8 mouse cellular contexts compared by ENCODE assay signal in the genomic region with DNA sequence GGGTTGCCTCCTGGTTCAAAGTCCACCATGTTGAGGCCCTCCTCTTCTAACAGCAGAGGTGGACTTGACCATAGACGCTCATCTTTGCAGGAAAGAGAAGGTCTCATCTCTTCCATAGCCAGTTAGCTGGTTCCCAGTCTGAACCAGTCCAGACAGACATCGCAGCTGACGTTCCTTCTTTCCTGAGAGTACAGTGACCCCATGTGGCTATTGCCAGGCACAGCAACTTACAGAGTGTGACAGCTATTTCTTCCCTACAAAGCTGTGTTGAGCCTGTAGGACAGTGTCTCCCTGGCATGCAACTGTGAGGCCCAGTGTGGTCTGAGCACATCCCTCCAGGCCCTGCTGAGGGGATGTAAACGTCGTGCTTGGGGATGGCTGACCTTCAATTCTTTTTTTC. TPM values are rescaled to one million over a fixed set of nuclear protein-coding genes. Genes with fewer than 3 reads are reported as not detected.
DNase-seq lines count a peak whose midpoint lies in the region; ATAC-seq and TF ChIP-seq lines count a peak whose summit lies in the region.

No protein-coding gene starts in this region.

- H3K27me3 ChIP-seq in cerebellum, adult 2 months (ENCODE audit: control insufficient read depth, insufficient read depth, low read length), result no peaks in the 10 kb centered on the region
- no peaks in the 10 kb centered on the region for H3K27me3 ChIP-seq in forebrain, postnatal 0 days (ENCODE audit: insufficient read depth, low read length)
- H3K27me3 ChIP-seq in hindbrain, postnatal 0 days (ENCODE audit: insufficient read depth, low read length), result no peaks in the 10 kb centered on the region
- H3K27me3 ChIP-seq in midbrain, postnatal 0 days (ENCODE audit: insufficient read depth, low read length), result no peaks in the 10 kb centered on the region

- no peak overlapping the region for H3K9ac ChIP-seq in ES-E14 (ENCODE audit: insufficient read depth, low read depth, low read length, poor library complexity, severe bottlenecking)
- H3K9ac ChIP-seq in forebrain, postnatal 0 days, result no peak overlapping the region
- no peak overlapping the region for H3K9ac ChIP-seq in hindbrain, postnatal 0 days (replicated peaks; ENCODE audit: low read length)
- H3K9ac ChIP-seq in midbrain, postnatal 0 days (replicated peaks; ENCODE audit: low read length, poor library complexity, severe bottlenecking), result no peak overlapping the region

- TF ChIP-seq CTCF in cerebellum, adult 2 months (IDR thresholded peaks at IDR 0.05; ENCODE audit: borderline replicate concordance, insufficient read depth, low read depth, low read length), result peak; percentile 87
- peak; percentile 98 for TF ChIP-seq CTCF in forebrain, postnatal 0 days (IDR thresholded peaks at IDR 0.05; ENCODE audit: low read depth)
- peak; percentile 93 for TF ChIP-seq CTCF in hindbrain, postnatal 0 days (IDR thresholded peaks at IDR 0.05; ENCODE audit: low read depth)
- peak; percentile 93 for TF ChIP-seq CTCF in midbrain, postnatal 0 days (IDR thresholded peaks at IDR 0.05)

- H3K9me3 ChIP-seq in ES-E14 (ENCODE audit: control insufficient read depth, insufficient read depth, low read depth, low read length), result no peaks in the 10 kb centered on the region
- no peaks in the 10 kb centered on the region for H3K9me3 ChIP-seq in forebrain, postnatal 0 days (ENCODE audit: low read length)
- H3K9me3 ChIP-seq in hindbrain, postnatal 0 days (ENCODE audit: low read length), result no peaks in the 10 kb centered on the region
- H3K9me3 ChIP-seq in midbrain, postnatal 0 days (ENCODE audit: low read length), result no peaks in the 10 kb centered on the region

- DNase-seq in B cell, adult 2 months, result peak; percentile 63 to 66
- peak; percentile 61 for DNase-seq in ES-E14 (ENCODE audit: low read depth, low spot score)
- peak; percentile 57 to 62 for DNase-seq in cerebellum, adult 2 months
- DNase-seq in forebrain, postnatal 0 days, result peak; percentile 90
- DNase-seq in hindbrain, postnatal 0 days (ENCODE audit: low spot score), result peak; percentile 87
- peak; percentile 72 for DNase-seq in left cerebral cortex, postnatal 25 days (ENCODE audit: low spot score in 2 of 2)
- DNase-seq in midbrain, postnatal 0 days (ENCODE audit: low spot score), result peak; percentile 86
- peak; percentile 62 for DNase-seq in thymus, postnatal 14 days

- H3K27ac ChIP-seq in ES-E14 (ENCODE audit: insufficient read depth, low read depth, low read length, poor library complexity, severe bottlenecking), result no peak overlapping the region
- H3K27ac ChIP-seq in cerebellum, adult 2 months (ENCODE audit: insufficient read depth, low read length), result no peak overlapping the region
- no peak overlapping the region for H3K27ac ChIP-seq in forebrain, postnatal 0 days (ENCODE audit: low read depth, low read length)
- H3K27ac ChIP-seq in hindbrain, postnatal 0 days, result no peak overlapping the region
- H3K27ac ChIP-seq in midbrain, postnatal 0 days (ENCODE audit: low read depth, low read length), result no peak overlapping the region

- peak; percentile 70 for ATAC-seq in forebrain, postnatal 0 days
- peak; percentile 63 for ATAC-seq in hindbrain, postnatal 0 days
- peak; percentile 47 for ATAC-seq in midbrain, postnatal 0 days (ENCODE audit: low FRiP score)

- in situ Hi-C loops in ES-E14 (cut with MboI; ENCODE audit: low sequenced_read_pairs in 2 of 2, unreplicated experiment in 2 of 2), result loop anchor here (10.0 to 25.0 kb wide), 2 partner anchors 593 to 600 kb away; no protein-coding TSS in a partner anchor

- 10% methylated on average over 5 of the region's 5 CpGs for WGBS in cerebellum, adult 2 months
- WGBS in forebrain, postnatal 0 days, result 6% methylated on average over 5 of the region's 5 CpGs
- WGBS in hindbrain, postnatal 0 days, result 4% methylated on average over 5 of the region's 5 CpGs
- 6% methylated on average over 5 of the region's 5 CpGs for WGBS in midbrain, postnatal 0 days

- intact Hi-C loops in left cerebral cortex, postnatal 25 days (cut with DNase I), result loop anchor here (2.0 kb wide), 1 partner anchor 603 kb away; no protein-coding TSS in a partner anchor

- TF ChIP-seq POLR2A in cerebellum, adult 2 months (IDR thresholded peaks at IDR 0.05; ENCODE audit: borderline replicate concordance, insufficient read depth, low read length), result no peak

- no peaks in the 10 kb centered on the region for H3K36me3 ChIP-seq in ES-E14 (ENCODE audit: control insufficient read depth, insufficient read depth, low read length, poor library complexity, severe bottlenecking)
- peaks cover 13% of the 10 kb centered on the region for H3K36me3 ChIP-seq in forebrain, postnatal 0 days (ENCODE audit: insufficient read depth)
- 0 out of 2 replicates have a peak, but pooled peaks cover 9% of the 10 kb centered on the region for H3K36me3 ChIP-seq in hindbrain, postnatal 0 days (ENCODE audit: insufficient read depth, low read length)
- H3K36me3 ChIP-seq in midbrain, postnatal 0 days (ENCODE audit: insufficient read depth, low read length), result peaks cover 10% of the 10 kb centered on the region; the same call in 1 of the 2 replicates

- H3K4me1 ChIP-seq in ES-E14 (ENCODE audit: control insufficient read depth in 2 of 2, insufficient read depth in 2 of 2, low read length in 2 of 2, poor library complexity in 1 of 2), result no peaks in the 10 kb centered on the region
- H3K4me1 ChIP-seq in cerebellum, adult 2 months (ENCODE audit: control insufficient read depth, insufficient read depth, low read length), result no peaks in the 10 kb centered on the region
- no peaks in the 10 kb centered on the region for H3K4me1 ChIP-seq in forebrain, postnatal 0 days (ENCODE audit: insufficient read depth)
- peaks cover 5% of the 10 kb centered on the region; the same call in 1 of the 2 replicates for H3K4me1 ChIP-seq in hindbrain, postnatal 0 days (ENCODE audit: insufficient read depth, low read length)
- no peaks in the 10 kb centered on the region for H3K4me1 ChIP-seq in midbrain, postnatal 0 days (ENCODE audit: insufficient read depth, low read length)

- no peak overlapping the region for H3K4me3 ChIP-seq in ES-E14 (ENCODE audit: insufficient read depth in 1 of 2, low read depth in 1 of 2, low read length in 2 of 2, poor library complexity in 1 of 2, severe bottlenecking in 1 of 2)
- no peak overlapping the region for H3K4me3 ChIP-seq in cerebellum, adult 2 months (replicated peaks; ENCODE audit: insufficient read depth, low read depth, low read length)
- H3K4me3 ChIP-seq in forebrain, postnatal 0 days (ENCODE audit: low read depth, low read length), result no peak overlapping the region
- no peak overlapping the region for H3K4me3 ChIP-seq in hindbrain, postnatal 0 days (ENCODE audit: low read length)
- no peak overlapping the region for H3K4me3 ChIP-seq in midbrain, postnatal 0 days (ENCODE audit: low read depth, low read length)

- H3K4me2 ChIP-seq in forebrain, postnatal 0 days (ENCODE audit: low read depth), result no peak overlapping the region
- no peak overlapping the region for H3K4me2 ChIP-seq in hindbrain, postnatal 0 days (ENCODE audit: low read depth, low read length)
- no peak overlapping the region for H3K4me2 ChIP-seq in midbrain, postnatal 0 days (ENCODE audit: low read depth, low read length, poor library complexity, severe bottlenecking)

TF ChIP-seq in ES-E14, 5 proteins besides CTCF, POLR2A, EP300 and RAD21:
- no peak for TF ChIP-seq CHD2 (IDR thresholded peaks at IDR 0.05; ENCODE audit: low read depth, low read length)
- peak; percentile 69 for TF ChIP-seq ZC3H11A (IDR thresholded peaks at IDR 0.05; ENCODE audit: borderline replicate concordance, low read depth, low read length)

RNA-seq across cellular contexts. Expression of gene Lonrf2, which starts 49.1 kb away (rescaled TPM):
- total RNA-seq in ES-E14 (2012; rRNA removed), result 0.69 and 1.5 TPM in 2 replicates
- 66.4 and 70.0 TPM in 2 replicates for polyA plus RNA-seq in cerebellum, adult 2 months (2012; rRNA removed)
- total RNA-seq in forebrain, postnatal 0 days (2014; rRNA removed), result 103 and 143 TPM in 2 replicates
- polyA plus RNA-seq in forebrain, postnatal 0 days (2015; fragmentation: Nextera tagmentation; extraction: Ambion mirVana), result 13.8 and 21.9 TPM in 2 replicates
- 116 and 137 TPM in 2 replicates for total RNA-seq in hindbrain, postnatal 0 days (2014; rRNA removed)
- 21.9 TPM in 2 replicates for polyA plus RNA-seq in hindbrain, postnatal 0 days (2015; fragmentation: Nextera tagmentation; extraction: Ambion mirVana)
- 100 to 1,000 TPM; 120 to 121 TPM for total RNA-seq in left cerebral cortex, postnatal 25 days (2021)
- 155 and 183 TPM in 2 replicates for total RNA-seq in midbrain, postnatal 0 days (2014; rRNA removed)
- 24.2 and 28.8 TPM in 2 replicates for polyA plus RNA-seq in midbrain, postnatal 0 days (2015; fragmentation: Nextera tagmentation; extraction: Ambion mirVana)

Comparison
In these comparisons a context has a peak if more than half of its experiments do, and no peak if none do; other contexts are left out.
1. RNA of gene Lonrf2, which starts 49.1 kb away (total RNA-seq): 155 to 183 TPM in midbrain, postnatal 0 days, 103 to 143 TPM in forebrain, postnatal 0 days, 120 to 121 TPM in left cerebral cortex, postnatal 25 days and 116 to 137 TPM in hindbrain, postnatal 0 days; 0.69 to 1.5 TPM in ES-E14; every median in the first group is over 10 times any median in the second.
2. Peak in every context shown above with its lines, with median percentiles within 50 percentile points of each other: DNase-seq, CTCF ChIP-seq and ATAC-seq.